Mouse (Mus musculus): ENCODE measurements at regions not wholly inside any gene's neighbourhood (a gene's known extent, or its start where the extent isn't known, plus 50 kb on each side); places are given as distances from the start of the nearest gene placed in this dataset.

DNA sequence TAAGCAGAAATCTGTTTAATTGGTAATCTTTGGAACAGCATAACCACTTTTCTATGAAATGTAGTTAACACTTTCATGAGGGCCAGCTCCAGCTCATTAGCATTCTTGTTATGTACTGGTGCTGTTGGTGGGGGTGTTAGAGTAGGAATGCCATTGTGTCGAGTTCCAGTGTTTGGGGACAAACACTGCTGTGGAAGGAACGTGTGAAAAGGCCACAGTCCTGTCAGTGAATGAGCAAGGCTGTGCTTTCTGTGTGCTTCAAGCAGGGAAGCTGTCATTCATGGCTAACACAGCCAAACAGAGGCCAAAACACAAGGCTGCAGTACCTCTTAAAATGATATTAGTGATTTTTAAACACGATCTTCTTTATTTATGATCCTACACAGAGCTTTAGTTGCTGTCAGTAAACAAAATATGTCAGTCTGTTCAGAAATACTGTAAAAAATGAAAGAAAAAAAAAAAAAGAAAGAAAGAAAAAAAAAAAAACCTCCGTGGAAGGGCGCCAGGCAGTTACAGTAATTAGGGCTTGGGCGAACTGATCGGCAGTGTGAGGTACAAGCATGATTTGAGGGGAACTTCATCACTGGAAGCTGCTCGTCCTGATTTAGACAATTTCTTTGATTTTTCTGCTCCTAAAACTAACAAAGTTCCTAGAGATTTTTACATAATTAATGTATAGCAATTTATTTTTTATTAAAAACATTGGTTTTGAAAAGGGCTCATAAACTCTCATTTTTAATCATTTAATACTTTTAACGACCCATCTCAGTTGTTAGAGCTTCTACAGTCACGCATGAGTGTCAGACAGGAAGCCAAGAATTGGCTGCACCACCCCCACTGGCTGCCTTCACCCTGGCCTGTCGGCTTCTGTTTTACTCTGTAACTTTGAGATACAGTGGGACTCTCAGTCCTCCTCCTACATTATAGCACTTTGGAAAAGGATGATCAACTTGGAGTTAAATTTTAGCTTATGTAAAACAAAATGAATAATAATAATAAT is 80.8 kb upstream of the Dnajc24 start:
- DNase-seq (ENCODE audit: low spot score in 2 of 2): peak in 1 of 2 experiments; percentile 26

GRCm38 (mm10) chr2:106083001-106083400 is 79.7 kb upstream of the Dnajc24 start:
- DNase-seq (ENCODE audit: low spot score in 2 of 2): no peak

GRCm38 (mm10) chr2:106081951-106082350 is 78.6 kb upstream of the Dnajc24 start:
- DNase-seq (ENCODE audit: low spot score in 2 of 2): peak; percentile 61 to 74

GRCm38 (mm10) chr2:106080626-106081025 is 77.3 kb upstream of the Dnajc24 start:
- no peak for DNase-seq (ENCODE audit: low spot score in 2 of 2)

DNA sequence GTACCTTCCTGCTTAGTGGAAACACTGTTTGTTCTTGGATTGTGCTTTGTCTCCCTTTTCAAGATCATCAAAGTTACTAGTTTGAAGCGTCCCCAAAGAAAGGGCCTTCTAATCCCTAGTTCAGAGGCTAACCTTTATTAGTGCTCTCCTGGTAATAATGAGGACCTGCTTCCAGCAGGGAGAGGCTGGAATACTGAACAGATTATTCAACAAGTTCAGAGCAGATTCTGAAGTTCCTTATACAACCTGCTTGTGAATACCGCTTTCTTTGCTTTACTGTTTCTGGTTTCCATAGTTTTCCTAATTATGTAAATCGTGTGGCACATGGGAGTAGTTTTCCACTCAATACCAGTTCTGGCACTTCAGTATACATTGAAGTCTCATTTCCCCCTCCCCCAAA is 75.2 kb upstream of the Dnajc24 start:
- DNase-seq (ENCODE audit: low spot score in 2 of 2): no peak

GRCm38 (mm10) chr2:106074441-106074840 is 71.1 kb upstream of the Dnajc24 start:
- DNase-seq (ENCODE audit: low spot score in 2 of 2): no peak

GRCm38 (mm10) chr2:106064316-106064715 is 61.0 kb upstream of the Dnajc24 start:
- DNase-seq (ENCODE audit: low spot score in 2 of 2): no peak

All from layer of hippocampus, postnatal 14 days (tissue).